Mouse (Mus musculus) T-cell, adult 2 months (primary cell): ENCODE measurements at regions not wholly inside any gene's neighbourhood (a gene's known extent, or its start where the extent isn't known, plus 50 kb on each side); places are given as distances from the start of the nearest gene placed in this dataset.

ENCODE experiments used
- DNase-seq: peaks from one replicate; pipeline ENCODE4 v3.0.0; 2022; ENCODE audit warnings: low spot score

GRCm38 (mm10) chr9:51518376-51518775, 189.7 kb upstream of the 1810046K07Rik start:
- DNase-seq, result no peak

GRCm38 (mm10) chr9:51523471-51523870, 194.8 kb upstream of the 1810046K07Rik start:
- no peak for DNase-seq

GRCm38 (mm10) chr9:51525906-51526305, 197.2 kb upstream of the 1810046K07Rik start:
- DNase-seq, result no peak

- DNase-seq, result no peak
Measured at GRCm38 (mm10) chr9:51538894-51539293, 210.2 kb upstream of the 1810046K07Rik start.

GRCm38 (mm10) chr9:51541940-51542339, 213.2 kb upstream of the 1810046K07Rik start:
- DNase-seq, result no peak

- no peak for DNase-seq
Measured at GRCm38 (mm10) chr9:51572040-51572439, 193.1 kb upstream of the Arhgap20 start.

- DNase-seq, result no peak
Measured at GRCm38 (mm10) chr9:51581601-51582000, 183.5 kb upstream of the Arhgap20 start.

- no peak for DNase-seq
Measured at GRCm38 (mm10) chr9:51593707-51594106, 171.4 kb upstream of the Arhgap20 start.

GRCm38 (mm10) chr9:51598706-51599105, 166.4 kb upstream of the Arhgap20 start:
- no peak for DNase-seq

- DNase-seq, result no peak
Measured at GRCm38 (mm10) chr9:51608158-51608557, 157.0 kb upstream of the Arhgap20 start.

GRCm38 (mm10) chr9:51608697-51609456, 156.3 kb upstream of the Arhgap20 start:
- no peak for DNase-seq

- no peak for DNase-seq
Measured at GRCm38 (mm10) chr9:51626156-51626555, 139.0 kb upstream of the Arhgap20 start.

- DNase-seq, result no peak
Measured at GRCm38 (mm10) chr9:51636097-51636496, 129.0 kb upstream of the Arhgap20 start.

- DNase-seq, result no peak
Measured at GRCm38 (mm10) chr9:51636559-51637127, 128.5 kb upstream of the Arhgap20 start.

GRCm38 (mm10) chr9:51637131-51637920, 127.8 kb upstream of the Arhgap20 start:
- DNase-seq, result no peak

- no peak for DNase-seq
Measured at GRCm38 (mm10) chr9:51641706-51642105, 123.4 kb upstream of the Arhgap20 start.

GRCm38 (mm10) chr9:51645426-51645825, 119.7 kb upstream of the Arhgap20 start:
- no peak for DNase-seq

GRCm38 (mm10) chr9:51653376-51654292, 111.5 kb upstream of the Arhgap20 start:
- DNase-seq, result no peak

GRCm38 (mm10) chr9:51654645-51655044, 110.5 kb upstream of the Arhgap20 start:
- DNase-seq, result no peak

- DNase-seq, result no peak
Measured at GRCm38 (mm10) chr9:51657796-51658195, 107.3 kb upstream of the Arhgap20 start.

GRCm38 (mm10) chr9:51660908-51661874, 103.9 kb upstream of the Arhgap20 start:
- DNase-seq, result no peak
